Mouse (Mus musculus) kidney, embryonic 15.5 days (tissue): ENCODE measurements around the gene 7420426K07Rik. TPM values are rescaled to one million over a fixed set of nuclear protein-coding genes. Genes with fewer than 3 reads are reported as not detected.
A peak's percentile ranks its signal among the peaks of the same experiment; 100 is the strongest.

Source experiments
- ATAC-seq: fragments of 200-750 bp; cut with Nextera tagmentation; replicated peaks from 2 replicates; pipeline ENCODE4 v1.8.0; 2017; ENCODE audit warnings: moderate TSS enrichment; ENCODE audit not compliant: low FRiP score
- H3K27ac ChIP-seq: fragments of 300-500 bp; sonication (generic); 2 replicates; pipeline ENCODE4 v1.5.1; 2015; ENCODE audit warnings: mild to moderate bottlenecking, inconsistent platforms
- H3K27me3 ChIP-seq: fragments of 300-500 bp; sonication (generic); 2 replicates; pipeline ENCODE4 v1.6.1; 2015; ENCODE audit warnings: inconsistent platforms
- H3K36me3 ChIP-seq: fragments of 300-500 bp; sonication (generic); 2 replicates; pipeline ENCODE4 v1.6.1; 2015; ENCODE audit warnings: inconsistent platforms
- H3K4me1 ChIP-seq: fragments of 300-500 bp; sonication (generic); 2 replicates; pipeline ENCODE4 v1.6.1; 2015; ENCODE audit warnings: inconsistent platforms
- H3K4me2 ChIP-seq: fragments of 300-500 bp; sonication (generic); 2 replicates; pipeline ENCODE4 v1.6.1; 2015; ENCODE audit warnings: moderate library complexity, mild to moderate bottlenecking, inconsistent platforms
- H3K4me3 ChIP-seq: fragments of 300-500 bp; sonication (generic); replicated peaks from 2 replicates; pipeline ENCODE4 v1.5.1; 2015; ENCODE audit warnings: mild to moderate bottlenecking, inconsistent platforms
- H3K9ac ChIP-seq: fragments of 300-500 bp; sonication (generic); 2 replicates; pipeline ENCODE4 v1.6.1; 2015; ENCODE audit warnings: mild to moderate bottlenecking, inconsistent platforms
- H3K9me3 ChIP-seq: fragments of 300-500 bp; sonication (generic); replicated peaks from 2 replicates; pipeline ENCODE4 v1.6.1; 2016; ENCODE audit warnings: inconsistent platforms
- WGBS: fragments of 180-500 bp; shearing (Covaris S2); methylation state at CpG from one replicate; pipeline ENCODE4 v1.1.7; 2015; ENCODE audit warnings: mixed read lengths; 5-methylcytosine and 5-hydroxymethylcytosine counted together
- polyA plus RNA-seq: library from polyadenylated mRNA; unstranded; fragments of >200 nt; fragmentation: Nextera tagmentation; extraction: Ambion mirVana; gene quantifications from 2 replicates; pipeline ENCODE4 v1.2.1, GENCODE M21; 2015

7420426K07Rik gene
- not detected in 2 replicates for polyA plus RNA-seq

- ATAC-seq, result no peak
- no peaks in the 10 kb centered on the region for H3K27me3 ChIP-seq
- 93% methylated on average over 2 of the region's 2 CpGs for WGBS
These were observed at the start of gene 7420426K07Rik for GRCm38 (mm10) chr9:98902819-98903218. Gene 7420426K07Rik (plus strand): TSS chr9:98903119.

GRCm38 (mm10) chr9:98856210-98856609 lies 46.7 kb upstream of the 7420426K07Rik start, which contains the start of gene Prr23a2:
Gene Prr23a2 (plus strand): TSS chr9:98856494.
- Histone ChIP-seq H3K36me3 (no peaks in the 10 kb centered on the region), H3K4me3 (no peak within 1 kb of the TSS), H3K9me3 (no peaks in the 10 kb centered on the region), H3K4me2 (no peak within 1 kb of the TSS), H3K4me1 (no peaks in the 10 kb centered on the region), H3K27ac (no peak within 1 kb of the TSS), H3K9ac (no peak within 1 kb of the TSS), H3K27me3 (no peaks in the 10 kb centered on the region)
- 0 out of 2 replicates have a peak, but pooled peaks have one; percentile 22 for ATAC-seq
- 74% methylated on average over 18 of the region's 18 CpGs for WGBS

More at GRCm38 (mm10) chr9:98902819-98903218, at the start of gene 7420426K07Rik:
- Histone ChIP-seq H3K4me1 (no peaks in the 10 kb centered on the region), H3K4me2 (no peak within 1 kb of the TSS), H3K9ac (no peak within 1 kb of the TSS), H3K27ac (no peak within 1 kb of the TSS), H3K36me3 (no peaks in the 10 kb centered on the region), H3K9me3 (no peaks in the 10 kb centered on the region), H3K4me3 (no peak within 1 kb of the TSS)

GRCm38 (mm10) chr9:98863463-98863862 lies 39.5 kb upstream of the 7420426K07Rik start:
- H3K27me3 ChIP-seq, result peaks cover 6% of the 10 kb centered on the region
- no peaks in the 10 kb centered on the region for H3K4me1 ChIP-seq
- ATAC-seq, result no peak
- H3K36me3 ChIP-seq, result no peaks in the 10 kb centered on the region
- no peak overlapping the region for H3K4me2 ChIP-seq
- H3K9ac ChIP-seq, result no peak overlapping the region
- no peak overlapping the region for H3K27ac ChIP-seq
- 73% methylated on average over 3 of the region's 3 CpGs for WGBS
- no peak overlapping the region for H3K4me3 ChIP-seq
- 0 out of 2 replicates have a peak, but pooled peaks cover 3% of the 10 kb centered on the region for H3K9me3 ChIP-seq

GRCm38 (mm10) chr9:98864571-98864970 lies 38.3 kb upstream of the 7420426K07Rik start, which contains the start of gene Prr23a3:
Gene Prr23a3 (plus strand): TSS chr9:98864767.
- no peaks in the 10 kb centered on the region for H3K4me1 ChIP-seq
- 62% methylated on average over 22 of the region's 22 CpGs for WGBS
- ATAC-seq, result no peak

GRCm38 (mm10) chr9:98901486-98901885 lies 1.4 kb upstream of the 7420426K07Rik start:
- H3K27me3 ChIP-seq, result no peaks in the 10 kb centered on the region
- no peak overlapping the region for H3K27ac ChIP-seq
- H3K4me3 ChIP-seq, result no peak overlapping the region
- H3K9ac ChIP-seq, result no peak overlapping the region
- no peak for ATAC-seq
- H3K4me1 ChIP-seq, result no peaks in the 10 kb centered on the region
- no peak overlapping the region for H3K4me2 ChIP-seq
- H3K9me3 ChIP-seq, result peaks cover 3% of the 10 kb centered on the region
- no peaks in the 10 kb centered on the region for H3K36me3 ChIP-seq
- 67% methylated on average over 1 of the region's 1 CpGs for WGBS

More at GRCm38 (mm10) chr9:98864571-98864970, 38.3 kb upstream of the 7420426K07Rik start, which contains the start of gene Prr23a3:
- peaks cover 6% of the 10 kb centered on the region for H3K27me3 ChIP-seq
- no peak within 1 kb of the TSS for H3K27ac ChIP-seq
- no peak within 1 kb of the TSS for H3K4me3 ChIP-seq
- no peaks in the 10 kb centered on the region for H3K36me3 ChIP-seq
- H3K9me3 ChIP-seq, result 0 out of 2 replicates have a peak, but pooled peaks cover 3% of the 10 kb centered on the region
- H3K4me2 ChIP-seq, result peak within 1 kb of the TSS; percentile 19; the same call in 1 of the 2 replicates
- no peak within 1 kb of the TSS for H3K9ac ChIP-seq

GRCm38 (mm10) chr9:98920629-98921523 lies 18.0 kb downstream of the 7420426K07Rik start:
- no peaks in the 10 kb centered on the region for H3K9me3 ChIP-seq
- no peak overlapping the region for H3K9ac ChIP-seq
- H3K27me3 ChIP-seq, result no peaks in the 10 kb centered on the region
- no peak overlapping the region for H3K4me2 ChIP-seq
- H3K4me1 ChIP-seq, result no peaks in the 10 kb centered on the region
- H3K4me3 ChIP-seq, result no peak overlapping the region
- WGBS, result 94% methylated on average over 5 of the region's 5 CpGs
- H3K36me3 ChIP-seq, result no peaks in the 10 kb centered on the region
- ATAC-seq, result no peak
- no peak overlapping the region for H3K27ac ChIP-seq

- H3K9ac ChIP-seq, result no peak overlapping the region
- no peaks in the 10 kb centered on the region for H3K27me3 ChIP-seq
- no peaks in the 10 kb centered on the region for H3K9me3 ChIP-seq
- no peak for ATAC-seq
- H3K4me3 ChIP-seq, result no peak overlapping the region
- 44% methylated on average over 6 of the region's 6 CpGs for WGBS
- no peak overlapping the region for H3K4me2 ChIP-seq
- H3K36me3 ChIP-seq, result no peaks in the 10 kb centered on the region
- no peaks in the 10 kb centered on the region for H3K4me1 ChIP-seq
- no peak overlapping the region for H3K27ac ChIP-seq
These were observed 20.2 kb downstream of the 7420426K07Rik start for GRCm38 (mm10) chr9:98923119-98923518.

GRCm38 (mm10) chr9:98924183-98924582 lies 21.3 kb downstream of the 7420426K07Rik start:
- Histone ChIP-seq H3K27me3 (no peaks in the 10 kb centered on the region), H3K27ac (no peak overlapping the region), H3K9me3 (no peaks in the 10 kb centered on the region), H3K4me2 (no peak overlapping the region), H3K4me3 (no peak overlapping the region), H3K36me3 (no peaks in the 10 kb centered on the region), H3K4me1 (no peaks in the 10 kb centered on the region), H3K9ac (no peak overlapping the region)
- 68% methylated on average over 6 of the region's 6 CpGs for WGBS
- ATAC-seq, result no peak

GRCm38 (mm10) chr9:98929496-98929895 lies 26.6 kb downstream of the 7420426K07Rik start:
- Histone ChIP-seq H3K9me3 (no peaks in the 10 kb centered on the region), H3K27me3 (0 out of 2 replicates have a peak, but pooled peaks cover 3% of the 10 kb centered on the region), H3K9ac (no peak overlapping the region), H3K36me3 (no peaks in the 10 kb centered on the region), H3K4me1 (no peaks in the 10 kb centered on the region), H3K27ac (no peak overlapping the region), H3K4me3 (no peak overlapping the region), H3K4me2 (no peak overlapping the region)
- ATAC-seq, result no peak
- 95% methylated on average over 2 of the region's 2 CpGs for WGBS

- Histone ChIP-seq H3K4me1 (no peaks in the 10 kb centered on the region), H3K4me3 (no peak overlapping the region), H3K9ac (no peak overlapping the region), H3K9me3 (no peaks in the 10 kb centered on the region), H3K27me3 (peaks cover 9% of the 10 kb centered on the region; the same call in 1 of the 2 replicates), H3K36me3 (no peaks in the 10 kb centered on the region), H3K4me2 (no peak overlapping the region), H3K27ac (no peak overlapping the region)
- 37% methylated on average over 6 of the region's 6 CpGs for WGBS
- no peak for ATAC-seq
These were observed 30.0 kb downstream of the 7420426K07Rik start for GRCm38 (mm10) chr9:98932931-98933330.

- 0 out of 2 replicates have a peak, but pooled peaks have one; percentile 43 for ATAC-seq
- Histone ChIP-seq H3K4me1 (no peaks in the 10 kb centered on the region), H3K27me3 (peaks cover 11% of the 10 kb centered on the region; the same call in 1 of the 2 replicates), H3K9me3 (no peaks in the 10 kb centered on the region), H3K9ac (no peak overlapping the region), H3K36me3 (no peaks in the 10 kb centered on the region), H3K27ac (no peak overlapping the region), H3K4me3 (no peak overlapping the region), H3K4me2 (no peak overlapping the region)
- 20% methylated on average over 16 of the region's 16 CpGs for WGBS
These were observed 32.4 kb downstream of the 7420426K07Rik start for GRCm38 (mm10) chr9:98935190-98935909.
